Mouse (Mus musculus): ENCODE measurements around the gene Capn10. TPM values are rescaled to one million over a fixed set of nuclear protein-coding genes. Genes with fewer than 3 reads are reported as not detected.

Capn10 gene
- polyA plus RNA-seq, 1 experiment = 0.75 TPM

- no peak overlapping the region for H3K4me3 ChIP-seq (replicated peaks)
- no peaks in the 10 kb centered on the region for H3K36me3 ChIP-seq (ENCODE audit: control insufficient read depth)
- no peaks in the 10 kb centered on the region for H3K9me3 ChIP-seq (ENCODE audit: control insufficient read depth, low read length)
- TF ChIP-seq GATA1 (IDR thresholded peaks at IDR 0.05; ENCODE audit: low read length) (no peak), TAL1 (IDR thresholded peaks at IDR 0.05; ENCODE audit: low read length) (no peak)
- H3K4me1 ChIP-seq (ENCODE audit: control insufficient read depth) = no peaks in the 10 kb centered on the region
- no peaks in the 10 kb centered on the region for H3K27me3 ChIP-seq (ENCODE audit: control insufficient read depth)
Observed at GRCm38 (mm10) chr1:92981056-92981845, 47.1 kb downstream of the Capn10 start.

DNA sequence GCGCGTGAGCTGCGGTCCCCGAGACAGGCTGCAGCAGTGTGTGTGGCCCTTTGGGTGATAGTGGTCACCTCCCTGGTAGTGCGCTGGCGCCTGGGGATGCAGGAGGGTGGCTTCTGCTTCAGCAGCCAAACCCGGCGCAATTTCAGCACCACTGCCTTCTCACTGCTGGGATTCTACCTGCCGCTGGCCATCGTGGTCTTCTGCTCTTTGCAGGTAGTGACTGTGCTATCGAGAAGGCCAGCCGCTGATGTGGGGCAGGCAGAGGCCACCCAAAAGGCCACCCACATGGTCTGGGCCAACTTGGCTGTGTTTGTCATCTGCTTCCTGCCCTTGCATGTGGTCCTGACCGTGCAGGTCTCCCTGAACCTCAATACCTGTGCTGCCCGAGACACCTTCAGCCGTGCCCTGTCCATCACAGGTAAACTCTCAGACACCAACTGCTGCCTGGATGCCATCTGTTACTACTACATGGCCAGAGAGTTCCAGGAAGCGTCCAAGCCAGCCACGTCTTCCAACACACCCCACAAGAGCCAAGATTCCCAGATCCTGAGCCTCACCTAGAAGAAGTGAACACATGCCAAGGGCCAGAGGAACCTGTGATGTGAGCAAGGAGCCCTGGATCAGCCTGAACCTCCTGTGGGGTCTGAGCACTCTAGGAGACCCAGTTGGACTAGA is 48.9 kb downstream of the Capn10 start:
- no peaks in the 10 kb centered on the region for H3K36me3 ChIP-seq (ENCODE audit: control insufficient read depth)
- TF ChIP-seq TAL1 (IDR thresholded peaks at IDR 0.05; ENCODE audit: low read length) = no peak
- no peak for TF ChIP-seq GATA1 (IDR thresholded peaks at IDR 0.05; ENCODE audit: low read length)
- no peaks in the 10 kb centered on the region for H3K27me3 ChIP-seq (ENCODE audit: control insufficient read depth)
- no peaks in the 10 kb centered on the region for H3K9me3 ChIP-seq (ENCODE audit: control insufficient read depth, low read length)
- no peak overlapping the region for H3K4me3 ChIP-seq (replicated peaks)
- no peaks in the 10 kb centered on the region for H3K4me1 ChIP-seq (ENCODE audit: control insufficient read depth)

GRCm38 (mm10) chr1:92984999-92985398 is 50.8 kb downstream of the Capn10 start:
- no peaks in the 10 kb centered on the region for H3K9me3 ChIP-seq (ENCODE audit: control insufficient read depth, low read length)
- no peak overlapping the region for H3K4me3 ChIP-seq (replicated peaks)
- no peaks in the 10 kb centered on the region for H3K36me3 ChIP-seq (ENCODE audit: control insufficient read depth)
- no peaks in the 10 kb centered on the region for H3K4me1 ChIP-seq (ENCODE audit: control insufficient read depth)
- no peaks in the 10 kb centered on the region for H3K27me3 ChIP-seq (ENCODE audit: control insufficient read depth)
- no peak for TF ChIP-seq GATA1 (IDR thresholded peaks at IDR 0.05; ENCODE audit: low read length)
- no peak for TF ChIP-seq TAL1 (IDR thresholded peaks at IDR 0.05; ENCODE audit: low read length)

GRCm38 (mm10) chr1:92988894-92989293 is 54.7 kb downstream of the Capn10 start:
- H3K27me3 ChIP-seq (ENCODE audit: control insufficient read depth) = no peaks in the 10 kb centered on the region
- no peak overlapping the region for H3K4me3 ChIP-seq (replicated peaks)
- no peak for TF ChIP-seq TAL1 (IDR thresholded peaks at IDR 0.05; ENCODE audit: low read length)
- TF ChIP-seq GATA1 (IDR thresholded peaks at IDR 0.05; ENCODE audit: low read length) = no peak

DNA sequence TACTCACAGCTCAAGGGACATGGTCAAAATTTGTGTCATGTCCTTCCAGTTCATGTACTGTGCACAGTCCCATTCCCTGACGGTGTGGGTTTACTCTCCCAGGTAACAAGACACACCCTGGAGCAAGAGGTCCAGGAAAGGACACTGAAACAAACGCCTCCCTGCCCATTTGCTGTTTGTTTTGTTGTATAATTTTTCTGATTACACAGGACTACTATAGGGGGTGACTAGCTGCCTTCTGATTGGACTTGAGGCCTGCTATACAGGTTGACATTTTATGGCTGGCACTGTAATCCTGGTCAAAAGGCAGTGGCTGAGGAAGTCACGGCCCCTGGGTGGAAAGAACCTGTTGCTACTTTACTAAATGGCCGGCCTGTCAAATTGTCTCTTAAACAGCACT is 55.7 kb downstream of the Capn10 start:
- H3K4me3 ChIP-seq (replicated peaks) = no peak overlapping the region
- H3K4me1 ChIP-seq (ENCODE audit: control insufficient read depth) = no peaks in the 10 kb centered on the region
- no peaks in the 10 kb centered on the region for H3K27me3 ChIP-seq (ENCODE audit: control insufficient read depth)
- TF ChIP-seq TAL1 (IDR thresholded peaks at IDR 0.05; ENCODE audit: low read length) (no peak), GATA1 (IDR thresholded peaks at IDR 0.05; ENCODE audit: low read length) (no peak)
- no peaks in the 10 kb centered on the region for H3K36me3 ChIP-seq (ENCODE audit: control insufficient read depth)
- no peaks in the 10 kb centered on the region for H3K9me3 ChIP-seq (ENCODE audit: control insufficient read depth, low read length)

More at GRCm38 (mm10) chr1:92988894-92989293, 54.7 kb downstream of the Capn10 start:
- no peaks in the 10 kb centered on the region for H3K4me1 ChIP-seq (ENCODE audit: control insufficient read depth)
- no peaks in the 10 kb centered on the region for H3K36me3 ChIP-seq (ENCODE audit: control insufficient read depth)
- H3K9me3 ChIP-seq (ENCODE audit: control insufficient read depth, low read length) = no peaks in the 10 kb centered on the region

DNA sequence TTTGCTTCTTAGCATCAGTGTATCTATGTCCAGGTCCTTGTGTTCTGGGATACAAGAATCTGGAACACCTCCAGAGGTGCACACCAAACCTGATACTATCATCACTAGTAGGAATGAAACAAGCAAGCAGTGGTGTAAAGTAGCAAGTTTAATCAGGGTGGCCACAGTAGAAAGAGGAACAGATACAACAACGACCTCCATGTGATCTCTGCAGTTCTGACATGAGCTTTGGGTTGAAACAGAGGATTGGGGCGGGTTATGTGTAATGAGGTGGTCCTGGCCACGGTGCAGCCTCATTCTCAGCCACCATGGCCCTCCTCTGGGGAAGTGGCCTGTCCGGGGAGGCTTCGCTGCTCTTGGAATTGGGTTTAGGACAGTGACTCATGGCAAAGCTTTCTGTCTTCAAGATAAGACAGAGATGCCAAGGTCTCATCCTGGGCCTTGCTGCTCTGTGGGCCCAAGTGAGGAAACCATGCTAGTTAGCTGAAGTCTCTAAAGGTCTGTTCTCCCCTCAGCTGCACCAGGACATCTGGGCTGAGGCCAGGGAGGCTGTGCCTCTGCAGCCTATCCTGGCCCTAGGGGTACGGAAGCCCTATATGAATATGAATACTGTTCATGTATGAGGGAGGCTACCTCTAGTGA is 58.2 kb downstream of the Capn10 start:
- Histone ChIP-seq H3K27me3 (ENCODE audit: control insufficient read depth) (no peaks in the 10 kb centered on the region), H3K9me3 (ENCODE audit: control insufficient read depth, low read length) (no peaks in the 10 kb centered on the region), H3K4me3 (replicated peaks) (no peak overlapping the region), H3K36me3 (ENCODE audit: control insufficient read depth) (no peaks in the 10 kb centered on the region), H3K4me1 (ENCODE audit: control insufficient read depth) (no peaks in the 10 kb centered on the region)
- no peak for TF ChIP-seq TAL1 (IDR thresholded peaks at IDR 0.05; ENCODE audit: low read length)
- no peak for TF ChIP-seq GATA1 (IDR thresholded peaks at IDR 0.05; ENCODE audit: low read length)

- Histone ChIP-seq H3K4me1 (ENCODE audit: control insufficient read depth) (no peaks in the 10 kb centered on the region), H3K36me3 (ENCODE audit: control insufficient read depth) (no peaks in the 10 kb centered on the region), H3K9me3 (ENCODE audit: control insufficient read depth, low read length) (no peaks in the 10 kb centered on the region), H3K27me3 (ENCODE audit: control insufficient read depth) (no peaks in the 10 kb centered on the region), H3K4me3 (replicated peaks) (no peak overlapping the region)
- no peak for TF ChIP-seq GATA1 (IDR thresholded peaks at IDR 0.05; ENCODE audit: low read length)
- TF ChIP-seq TAL1 (IDR thresholded peaks at IDR 0.05; ENCODE audit: low read length) = no peak
Observed at GRCm38 (mm10) chr1:92992880-92993279, 58.7 kb downstream of the Capn10 start.

Other genes starting within 250 kb of the Capn10 start
- 0.02 and 0.07 TPM in 2 replicates for gene Gpc1, start 102.7 kb upstream of the Capn10 start, polyA plus RNA-seq (2012)
- gene Ankmy1, start 31.5 kb upstream of the Capn10 start, polyA plus RNA-seq (2012) = not detected in 2 replicates
- 0.57 and 0.70 TPM in 2 replicates for gene Dusp28, start 27.4 kb upstream of the Capn10 start, polyA plus RNA-seq (2012)
- 6.5 and 7.7 TPM in 2 replicates for gene Rnpepl1, start 23.6 kb upstream of the Capn10 start, polyA plus RNA-seq (2012)
- 0.01 TPM in 2 replicates for gene Gpr35, start 16.5 kb downstream of the Capn10 start, polyA plus RNA-seq (2012)
- gene Aqp12, start 72.0 kb downstream of the Capn10 start, polyA plus RNA-seq (2012) = not detected in 2 replicates
- 0.01 and 0.16 TPM in 2 replicates for gene Kif1a, start 167.6 kb downstream of the Capn10 start, polyA plus RNA-seq (2012)
- gene Agxt, start 200.9 kb downstream of the Capn10 start, polyA plus RNA-seq (2012) = 0.04 and 0.08 TPM in 2 replicates
- gene 2310007B03Rik, start 226.6 kb downstream of the Capn10 start, polyA plus RNA-seq (2012) = not detected in 2 replicates
- 0.01 TPM in 1 of 2 replicates, not detected in the other for gene Crocc2, start 234.3 kb downstream of the Capn10 start, polyA plus RNA-seq (2012)